Mouse (Mus musculus): ENCODE data around the gene Gm21958. TPM values are rescaled to one million over a fixed set of nuclear protein-coding genes. Genes with fewer than 3 reads are reported as not detected.

Gene Gm21958
- polyA plus RNA-seq, 1 experiment from 2014 or later: 0.34 TPM

GRCm38 (mm10) chr3:54676818-54677217 is 37.3 kb downstream of the Gm21958 start:
- Histone ChIP-seq H3K9ac (ENCODE audit: low read depth, low read length) (no peak overlapping the region), H3K36me3 (ENCODE audit: control insufficient read depth, insufficient read depth, low read length) (no peaks in the 10 kb centered on the region)
- 75% methylated on average over 2 of the region's 2 CpGs for WGBS (ENCODE audit: insufficient replicate concordance)

DNA sequence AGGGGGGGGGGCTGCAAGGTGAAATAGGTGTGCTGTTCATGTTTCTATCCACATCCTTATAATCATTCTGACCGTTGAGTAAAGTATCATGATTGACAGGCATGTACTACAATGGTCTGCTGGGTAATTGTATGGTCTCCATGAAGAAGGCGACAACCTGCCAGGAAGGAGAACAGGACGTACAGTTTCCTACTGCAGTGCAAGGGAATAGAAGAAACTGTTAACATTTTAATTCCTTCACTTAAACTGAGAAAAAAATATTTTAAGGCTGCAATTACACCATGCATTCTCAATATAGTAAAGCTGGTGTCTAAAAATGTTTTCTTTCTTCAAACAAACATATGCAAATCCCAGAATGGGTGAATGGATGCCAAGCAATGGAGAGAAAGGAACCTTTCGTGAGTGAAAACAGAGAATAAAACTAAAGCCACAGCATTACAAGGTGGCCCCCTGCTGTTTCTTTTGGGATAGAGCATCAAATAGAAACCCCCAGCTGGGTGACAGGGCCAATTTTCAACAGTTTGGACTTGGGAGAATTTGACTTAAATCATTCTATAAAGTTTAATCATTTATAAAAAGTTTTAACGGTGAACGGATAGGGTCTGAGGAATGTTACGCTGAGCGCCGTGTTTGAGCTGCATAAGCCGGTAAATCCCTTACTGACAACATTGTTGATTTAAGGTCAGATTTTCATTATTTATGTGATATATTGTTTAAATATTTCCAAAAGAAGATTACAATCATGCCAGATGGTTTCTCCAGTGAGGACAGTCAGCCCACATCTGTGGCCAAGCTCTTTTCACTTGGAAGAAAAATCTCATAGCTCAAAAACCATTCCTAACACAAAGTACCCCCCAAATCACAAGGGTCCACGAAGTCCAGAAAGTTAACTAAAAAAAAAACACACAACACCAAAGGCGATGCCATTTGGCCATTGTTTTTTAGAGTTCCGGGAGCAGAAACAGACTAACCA is 41.3 kb downstream of the Gm21958 start:
- H3K36me3 ChIP-seq (ENCODE audit: control insufficient read depth, insufficient read depth, low read length): no peaks in the 10 kb centered on the region
- no peaks in the 10 kb centered on the region for H3K27me3 ChIP-seq (ENCODE audit: control insufficient read depth, insufficient read depth, low read length)
- H3K9me3 ChIP-seq (replicated peaks; ENCODE audit: control insufficient read depth, low read length): no peaks in the 10 kb centered on the region
- H3K4me1 ChIP-seq (ENCODE audit: control insufficient read depth, insufficient read depth, low read length): no peaks in the 10 kb centered on the region
- H3K27ac ChIP-seq (ENCODE audit: low read depth, low read length): no peak overlapping the region
- no peak overlapping the region for H3K4me3 ChIP-seq (ENCODE audit: low read depth, low read length)
- no peak overlapping the region for H3K4me2 ChIP-seq
- no peak for ATAC-seq (replicated peaks; ENCODE audit: insufficient number of reproducible peaks, low FRiP score, low TSS enrichment)
- H3K9ac ChIP-seq (ENCODE audit: low read depth, low read length): no peak overlapping the region
- 69% methylated on average over 13 of the region's 13 CpGs for WGBS (ENCODE audit: insufficient replicate concordance)

More at GRCm38 (mm10) chr3:54676818-54677217, 37.3 kb downstream of the Gm21958 start:
- no peak overlapping the region for H3K4me3 ChIP-seq (ENCODE audit: low read depth, low read length)
- no peak overlapping the region for H3K27ac ChIP-seq (ENCODE audit: low read depth, low read length)
- no peak overlapping the region for H3K4me2 ChIP-seq
- H3K27me3 ChIP-seq (ENCODE audit: control insufficient read depth, insufficient read depth, low read length): no peaks in the 10 kb centered on the region
- ATAC-seq (replicated peaks; ENCODE audit: insufficient number of reproducible peaks, low FRiP score, low TSS enrichment): no peak
- no peaks in the 10 kb centered on the region for H3K9me3 ChIP-seq (replicated peaks; ENCODE audit: control insufficient read depth, low read length)
- H3K4me1 ChIP-seq (ENCODE audit: control insufficient read depth, insufficient read depth, low read length): no peaks in the 10 kb centered on the region

DNA sequence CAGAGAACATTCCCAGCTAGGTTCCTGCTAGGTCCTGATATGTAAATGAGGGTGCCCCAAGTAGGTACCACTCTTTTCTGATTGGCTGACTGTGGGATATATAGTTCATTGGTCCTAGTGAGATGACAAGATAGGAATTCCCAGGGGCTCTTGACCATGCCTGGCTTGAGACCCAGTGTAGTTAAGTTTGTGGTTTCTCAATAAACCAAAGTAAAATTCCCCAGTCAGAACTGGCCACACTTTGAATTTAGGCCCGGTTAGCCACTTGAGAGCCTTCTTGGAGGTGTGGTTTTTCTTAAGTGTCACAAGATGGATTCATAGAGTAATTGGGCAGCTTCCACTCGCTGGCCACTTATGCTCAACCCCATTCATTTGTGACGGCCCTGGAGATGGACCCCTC is 42.0 kb downstream of the Gm21958 start:
- no peak overlapping the region for H3K4me3 ChIP-seq (ENCODE audit: low read depth, low read length)
- 73% methylated on average over 3 of the region's 3 CpGs for WGBS (ENCODE audit: insufficient replicate concordance)
- H3K9ac ChIP-seq (ENCODE audit: low read depth, low read length): no peak overlapping the region
- H3K27me3 ChIP-seq (ENCODE audit: control insufficient read depth, insufficient read depth, low read length): no peaks in the 10 kb centered on the region
- no peaks in the 10 kb centered on the region for H3K4me1 ChIP-seq (ENCODE audit: control insufficient read depth, insufficient read depth, low read length)
- no peak overlapping the region for H3K4me2 ChIP-seq
- ATAC-seq (replicated peaks; ENCODE audit: insufficient number of reproducible peaks, low FRiP score, low TSS enrichment): no peak
- no peaks in the 10 kb centered on the region for H3K9me3 ChIP-seq (replicated peaks; ENCODE audit: control insufficient read depth, low read length)
- no peak overlapping the region for H3K27ac ChIP-seq (ENCODE audit: low read depth, low read length)
- H3K36me3 ChIP-seq (ENCODE audit: control insufficient read depth, insufficient read depth, low read length): no peaks in the 10 kb centered on the region

GRCm38 (mm10) chr3:54669559-54669958 is 44.6 kb downstream of the Gm21958 start:
- H3K4me3 ChIP-seq (ENCODE audit: low read depth, low read length): no peak overlapping the region
- H3K4me1 ChIP-seq (ENCODE audit: control insufficient read depth, insufficient read depth, low read length): no peaks in the 10 kb centered on the region
- no peak for ATAC-seq (replicated peaks; ENCODE audit: insufficient number of reproducible peaks, low FRiP score, low TSS enrichment)
- H3K9me3 ChIP-seq (replicated peaks; ENCODE audit: control insufficient read depth, low read length): no peaks in the 10 kb centered on the region
- H3K27ac ChIP-seq (ENCODE audit: low read depth, low read length): no peak overlapping the region
- H3K36me3 ChIP-seq (ENCODE audit: control insufficient read depth, insufficient read depth, low read length): no peaks in the 10 kb centered on the region
- no peak overlapping the region for H3K4me2 ChIP-seq
- H3K9ac ChIP-seq (ENCODE audit: low read depth, low read length): no peak overlapping the region
- no peaks in the 10 kb centered on the region for H3K27me3 ChIP-seq (ENCODE audit: control insufficient read depth, insufficient read depth, low read length)
- 74% methylated on average over 6 of the region's 6 CpGs for WGBS (ENCODE audit: insufficient replicate concordance)

- no peak overlapping the region for H3K4me2 ChIP-seq
- no peaks in the 10 kb centered on the region for H3K27me3 ChIP-seq (ENCODE audit: control insufficient read depth, insufficient read depth, low read length)
- H3K9me3 ChIP-seq (replicated peaks; ENCODE audit: control insufficient read depth, low read length): no peaks in the 10 kb centered on the region
- H3K36me3 ChIP-seq (ENCODE audit: control insufficient read depth, insufficient read depth, low read length): no peaks in the 10 kb centered on the region
- H3K4me1 ChIP-seq (ENCODE audit: control insufficient read depth, insufficient read depth, low read length): no peaks in the 10 kb centered on the region
- H3K4me3 ChIP-seq (ENCODE audit: low read depth, low read length): no peak overlapping the region
- H3K9ac ChIP-seq (ENCODE audit: low read depth, low read length): no peak overlapping the region
- H3K27ac ChIP-seq (ENCODE audit: low read depth, low read length): no peak overlapping the region
- WGBS (ENCODE audit: insufficient replicate concordance): 73% methylated on average over 6 of the region's 6 CpGs
- no peak for ATAC-seq (replicated peaks; ENCODE audit: insufficient number of reproducible peaks, low FRiP score, low TSS enrichment)
Observed at GRCm38 (mm10) chr3:54668722-54669121, 45.4 kb downstream of the Gm21958 start.

GRCm38 (mm10) chr3:54668141-54668540 is 46.0 kb downstream of the Gm21958 start:
- ATAC-seq (replicated peaks; ENCODE audit: insufficient number of reproducible peaks, low FRiP score, low TSS enrichment): no peak
- Histone ChIP-seq H3K9me3 (replicated peaks; ENCODE audit: control insufficient read depth, low read length) (no peaks in the 10 kb centered on the region), H3K4me1 (ENCODE audit: control insufficient read depth, insufficient read depth, low read length) (no peaks in the 10 kb centered on the region), H3K36me3 (ENCODE audit: control insufficient read depth, insufficient read depth, low read length) (no peaks in the 10 kb centered on the region), H3K27ac (ENCODE audit: low read depth, low read length) (no peak overlapping the region), H3K4me3 (ENCODE audit: low read depth, low read length) (no peak overlapping the region), H3K4me2 (no peak overlapping the region), H3K27me3 (ENCODE audit: control insufficient read depth, insufficient read depth, low read length) (no peaks in the 10 kb centered on the region), H3K9ac (ENCODE audit: low read depth, low read length) (no peak overlapping the region)
- WGBS (ENCODE audit: insufficient replicate concordance): 80% methylated on average over 3 of the region's 3 CpGs

Other genes starting within 250 kb of the Gm21958 start
- gene Supt20, start 21.5 kb downstream of the Gm21958 start, polyA plus RNA-seq (2014; fragmentation: Nextera tagmentation; extraction: Ambion mirVana): 77.6 and 89.5 TPM in 2 replicates
- 103 and 110 TPM in 2 replicates for gene Exosc8, start 21.0 kb upstream of the Gm21958 start, polyA plus RNA-seq (2014; fragmentation: Nextera tagmentation; extraction: Ambion mirVana)
- 38.7 and 39.5 TPM in 2 replicates for gene Alg5, start 21.2 kb upstream of the Gm21958 start, polyA plus RNA-seq (2014; fragmentation: Nextera tagmentation; extraction: Ambion mirVana)
- 2.1 TPM in 2 replicates for gene Smad9, start 41.2 kb upstream of the Gm21958 start, polyA plus RNA-seq (2014; fragmentation: Nextera tagmentation; extraction: Ambion mirVana)
- gene Rfxap, start 93.4 kb upstream of the Gm21958 start, polyA plus RNA-seq (2014; fragmentation: Nextera tagmentation; extraction: Ambion mirVana): 30.7 and 34.3 TPM in 2 replicates
- 0.18 and 0.37 TPM in 2 replicates for gene Sertm1, start 201.5 kb upstream of the Gm21958 start, polyA plus RNA-seq (2014; fragmentation: Nextera tagmentation; extraction: Ambion mirVana)

Data from heart, embryonic 11.5 days (tissue).